13 mouse cellular contexts compared by ENCODE assay signal in genomic region chr12:109694801-109695430, GRCm38 (mm10).
DNase-seq lines count a peak whose midpoint lies in the region; ATAC-seq and TF ChIP-seq lines count a peak whose summit lies in the region.
"Had no signal": no experiment of that assay in that cellular context is flagged by ENCODE, and none has a peak within 500 bp of the region (broad histone marks: within the 10 kb centered on the region; RNA-seq: fewer than 3 reads in every experiment).

No protein-coding gene starts in this region.

- peak; percentile 47; the same call in 1 of the 2 replicates for ATAC-seq in stomach, postnatal 0 days (ENCODE audit: low FRiP score, low TSS enrichment)

- no peak overlapping the region for H3K4me2 ChIP-seq in stomach, postnatal 0 days (replicated peaks; ENCODE audit: low read depth)
- H3K4me2 ChIP-seq: liver, embryonic 13.5 days; neural tube, embryonic 12.5 days; stomach, embryonic 15.5 days had no signal

- no peaks in the 10 kb centered on the region for H3K4me1 ChIP-seq in lung, adult 2 months (ENCODE audit: control insufficient read depth, insufficient read depth, low read length)
- no peaks in the 10 kb centered on the region for H3K4me1 ChIP-seq in stomach, postnatal 0 days (replicated peaks; ENCODE audit: control insufficient read depth, insufficient read depth)
- H3K4me1 ChIP-seq: liver, embryonic 13.5 days; neural tube, embryonic 12.5 days; stomach, embryonic 15.5 days had no signal

- H3K4me3 ChIP-seq in lung, adult 2 months (replicated peaks; ENCODE audit: extremely low read depth, low read depth, low read length) = no peak overlapping the region
- H3K4me3 ChIP-seq in stomach, postnatal 0 days (ENCODE audit: low read depth, low read length) = no peak overlapping the region
- H3K4me3 ChIP-seq: liver, embryonic 13.5 days; neural tube, embryonic 12.5 days; stomach, embryonic 15.5 days had no signal

- TF ChIP-seq CTCF in lung, adult 2 months (IDR thresholded peaks at IDR 0.05; ENCODE audit: insufficient read depth, low read length) = no peak
- no peak for TF ChIP-seq CTCF in stomach, postnatal 0 days (IDR thresholded peaks at IDR 0.05; ENCODE audit: low read depth)

- peak; percentile 24 for DNase-seq in adrenal gland, postnatal 25 days
- no peak for DNase-seq in adrenal gland, postnatal 10 days
- peak; percentile 9 to 21 for DNase-seq in lung, adult 18-20 months
- DNase-seq in lung, adult 2 months = no peak
- peak; percentile 69 for DNase-seq in gastrocnemius, postnatal 10 days
- DNase-seq in stomach, postnatal 0 days (ENCODE audit: low spot score) = no peak
- no peak for DNase-seq in urinary bladder, adult 2 months (ENCODE audit: low spot score)
- DNase-seq in urinary bladder, postnatal 14 days (ENCODE audit: low spot score) = no peak
- DNase-seq: heart, postnatal 10 days; kidney, adult 18-20 months; liver, embryonic 13.5 days had no signal

- no peak for TF ChIP-seq EP300 in stomach, postnatal 0 days (optimal IDR thresholded peaks at IDR 0.05)

- no peaks in the 10 kb centered on the region for H3K27me3 ChIP-seq in stomach, postnatal 0 days (ENCODE audit: control insufficient read depth, insufficient read depth, low read length)
- H3K27me3 ChIP-seq: liver, embryonic 13.5 days; neural tube, embryonic 12.5 days; stomach, embryonic 15.5 days had no signal

- TF ChIP-seq POLR2A in lung, adult 2 months (IDR thresholded peaks at IDR 0.05; ENCODE audit: borderline replicate concordance, extremely low read depth, low read depth, low read length) = no peak

- H3K9ac ChIP-seq in stomach, postnatal 0 days (ENCODE audit: low read length) = no peak overlapping the region
- H3K9ac ChIP-seq: liver, embryonic 13.5 days; neural tube, embryonic 12.5 days; stomach, embryonic 15.5 days had no signal

- H3K9me3 ChIP-seq in stomach, postnatal 0 days (ENCODE audit: control insufficient read depth, low read length) = no peaks in the 10 kb centered on the region
- H3K9me3 ChIP-seq: liver, embryonic 13.5 days; neural tube, embryonic 12.5 days; stomach, embryonic 15.5 days had no signal

- H3K27ac ChIP-seq in stomach, postnatal 0 days (replicated peaks) = no peak overlapping the region
- H3K27ac ChIP-seq: liver, embryonic 13.5 days; neural tube, embryonic 12.5 days; stomach, embryonic 15.5 days had no signal

- WGBS in lung, adult 2 months = 64% methylated on average over 5 of the region's 5 CpGs
- 71% methylated on average over 5 of the region's 5 CpGs for WGBS in stomach, postnatal 0 days

- no peaks in the 10 kb centered on the region for H3K36me3 ChIP-seq in stomach, postnatal 0 days (ENCODE audit: control insufficient read depth, insufficient read depth, low read length)

Comparison
In these comparisons a context has a peak if more than half of its experiments do, and no peak if none do; other contexts are left out.
1. DNase-seq: peak in adrenal gland, postnatal 25 days (single experiment), lung, adult 18-20 months (2 of 2) and gastrocnemius, postnatal 10 days (single experiment); none in adrenal gland, postnatal 10 days (single experiment), lung, adult 2 months (single experiment), stomach, postnatal 0 days (single experiment), urinary bladder, adult 2 months (single experiment) and urinary bladder, postnatal 14 days (single experiment).